8 mouse cellular contexts compared by ENCODE assay signal in genomic region chr7:130935421-130935792, GRCm38 (mm10). TPM values are rescaled to one million over a fixed set of nuclear protein-coding genes. Genes with fewer than 3 reads are reported as not detected.
DNase-seq lines count a peak whose midpoint lies in the region; ATAC-seq and TF ChIP-seq lines count a peak whose summit lies in the region.

No protein-coding gene starts in this region.

- H3K4me3 ChIP-seq in heart, embryonic 12.5 days: peak overlapping the region; percentile 61
- peak overlapping the region; percentile 67 for H3K4me3 ChIP-seq in cortical plate, adult 2 months (ENCODE audit: insufficient read depth, low read length)
- H3K4me3 ChIP-seq in hindbrain, embryonic 16.5 days (ENCODE audit: low read length): peak overlapping the region; percentile 50
- H3K4me3 ChIP-seq in midbrain, embryonic 10.5 days: peak overlapping the region; percentile 59

- DNase-seq in heart, postnatal 36 days: no peak
- no peak for DNase-seq in midbrain, embryonic 10.5 days (ENCODE audit: low spot score)
- DNase-seq in left cerebral cortex, adult 18-20 months (ENCODE audit: low spot score in 2 of 2): no peak
- no peak for DNase-seq in left cerebral cortex, postnatal 10 days (ENCODE audit: extremely low spot score in 1 of 2, low spot score in 2 of 2)
- DNase-seq in ovary, postnatal 36 days (ENCODE audit: low spot score): no peak

- no peak for ATAC-seq in heart, embryonic 12.5 days (ENCODE audit: insufficient number of reproducible peaks, low FRiP score)
- ATAC-seq in hindbrain, embryonic 16.5 days: no peak

- intact Hi-C loops in heart, postnatal 36 days (cut with DNase I): loop anchor here (5.0 kb wide), 1 partner anchor 107 kb away; no protein-coding TSS in a partner anchor
- intact Hi-C loops in left cerebral cortex, postnatal 10 days (cut with DNase I): loop anchor here (5.0 kb wide), 1 partner anchor 47 kb away; no protein-coding TSS in a partner anchor

- TF ChIP-seq CTCF in cortical plate, adult 2 months (IDR thresholded peaks at IDR 0.05; ENCODE audit: extremely low read depth, insufficient read depth, low read length): no peak

- TF ChIP-seq POLR2A in cortical plate, adult 2 months (IDR thresholded peaks at IDR 0.05; ENCODE audit: extremely low read depth, insufficient read depth, low read length): no peak

- H3K36me3 ChIP-seq in heart, embryonic 12.5 days: no peaks in the 10 kb centered on the region
- H3K36me3 ChIP-seq in hindbrain, embryonic 16.5 days (ENCODE audit: control insufficient read depth, insufficient read depth, low read length): no peaks in the 10 kb centered on the region
- H3K36me3 ChIP-seq in midbrain, embryonic 10.5 days: no peaks in the 10 kb centered on the region

- 13% methylated on average over 16 of the region's 16 CpGs for WGBS in heart, embryonic 12.5 days
- 13% methylated on average over 16 of the region's 16 CpGs for WGBS in hindbrain, embryonic 16.5 days
- WGBS in midbrain, embryonic 10.5 days: 11% methylated on average over 16 of the region's 16 CpGs

- H3K27me3 ChIP-seq in heart, embryonic 12.5 days (replicated peaks): peaks cover 36% of the 10 kb centered on the region
- peaks cover 47% of the 10 kb centered on the region for H3K27me3 ChIP-seq in hindbrain, embryonic 16.5 days (replicated peaks; ENCODE audit: control insufficient read depth, insufficient read depth, low read length)
- peaks cover 80% of the 10 kb centered on the region for H3K27me3 ChIP-seq in midbrain, embryonic 10.5 days (ENCODE audit: low read depth, poor library complexity, severe bottlenecking)

- no peak overlapping the region for H3K27ac ChIP-seq in heart, embryonic 12.5 days (ENCODE audit: poor library complexity, severe bottlenecking)
- 0 out of 2 replicates have a peak overlapping the region, but pooled peaks have one; percentile 11 for H3K27ac ChIP-seq in cortical plate, adult 2 months (ENCODE audit: insufficient read depth, low read length)
- H3K27ac ChIP-seq in hindbrain, embryonic 16.5 days (ENCODE audit: low read depth, low read length): no peak overlapping the region
- no peak overlapping the region for H3K27ac ChIP-seq in midbrain, embryonic 10.5 days (replicated peaks)

- H3K4me1 ChIP-seq in heart, embryonic 12.5 days (replicated peaks): peaks cover 27% of the 10 kb centered on the region
- H3K4me1 ChIP-seq in cortical plate, adult 2 months (ENCODE audit: control insufficient read depth, insufficient read depth, low read length): no peaks in the 10 kb centered on the region
- H3K4me1 ChIP-seq in hindbrain, embryonic 16.5 days (ENCODE audit: control insufficient read depth, insufficient read depth, low read depth, low read length): peaks cover 19% of the 10 kb centered on the region
- H3K4me1 ChIP-seq in midbrain, embryonic 10.5 days: peaks cover 17% of the 10 kb centered on the region

- H3K4me2 ChIP-seq in heart, embryonic 12.5 days: peak overlapping the region; percentile 87
- peak overlapping the region; percentile 78 for H3K4me2 ChIP-seq in hindbrain, embryonic 16.5 days (ENCODE audit: low read length)

- peaks cover 3% of the 10 kb centered on the region; the same call in 1 of the 2 replicates for H3K9me3 ChIP-seq in heart, embryonic 12.5 days (replicated peaks)
- H3K9me3 ChIP-seq in hindbrain, embryonic 16.5 days (ENCODE audit: control insufficient read depth, low read length): no peaks in the 10 kb centered on the region
- no peaks in the 10 kb centered on the region for H3K9me3 ChIP-seq in midbrain, embryonic 10.5 days (replicated peaks)

- peak overlapping the region; percentile 68 for H3K9ac ChIP-seq in heart, embryonic 12.5 days
- peak overlapping the region; percentile 54; the same call in 1 of the 2 replicates for H3K9ac ChIP-seq in hindbrain, embryonic 16.5 days (ENCODE audit: low read depth, low read length)

RNA-seq across cellular contexts. Expression of gene Htra1, which starts 0.5 kb away (rescaled TPM):
- polyA plus RNA-seq in heart, embryonic 12.5 days (2016; fragmentation: Nextera tagmentation; extraction: Ambion mirVana): 72.8 and 75.2 TPM in 2 replicates
- total RNA-seq in heart, postnatal 36 days (2021): 100 to 1,000 TPM; 120 to 129 TPM
- 159 and 171 TPM in 2 replicates for polyA plus RNA-seq in cortical plate, adult 2 months (2012; rRNA removed)
- 23.1 and 25.9 TPM in 2 replicates for polyA plus RNA-seq in hindbrain, embryonic 16.5 days (2015; fragmentation: Nextera tagmentation; extraction: Ambion mirVana)
- 2.1 and 3.1 TPM in 2 replicates for polyA plus RNA-seq in midbrain, embryonic 10.5 days (2016; fragmentation: Nextera tagmentation; extraction: Ambion mirVana)
- 100 to 1,000 TPM; 179 to 186 TPM for total RNA-seq in left cerebral cortex, adult 18-20 months (2021)
- 100 to 1,000 TPM; 139 to 187 TPM for total RNA-seq in left cerebral cortex, postnatal 10 days (2021)
